Mouse (Mus musculus) bone marrow, adult 2 months (tissue): ENCODE measurements around the gene Hist1h2ac. TPM values are rescaled to one million over a fixed set of nuclear protein-coding genes. Genes with fewer than 3 reads are reported as not detected.

ENCODE experiments used
- H3K27ac ChIP-seq: fragments of 200-500 bp; 2 replicates; pipeline ENCODE4 v1.5.1; 2012; ENCODE audit warnings: low read depth, mild to moderate bottlenecking, control low read depth, inconsistent platforms, low read length; ENCODE audit not compliant: control insufficient read depth, poor library complexity, insufficient read depth
- H3K4me1 ChIP-seq: fragments of 200-500 bp; 2 replicates; pipeline ENCODE4 v1.6.1; 2011; ENCODE audit warnings: low read length; ENCODE audit not compliant: control insufficient read depth, insufficient read depth
- H3K4me3 ChIP-seq: fragments of 200-500 bp; replicated peaks from 2 replicates; pipeline ENCODE3; 2011; ENCODE audit warnings: mild to moderate bottlenecking, low read depth, low read length, control low read depth; ENCODE audit not compliant: control insufficient read depth
- CTCF ChIP-seq: fragments of 200-500 bp; IDR thresholded peaks from 2 replicates; pipeline ENCODE4 v1.5.1; 2011; ENCODE audit warnings: low read length, control low read depth; ENCODE audit not compliant: control insufficient read depth, insufficient read depth
- POLR2A ChIP-seq: fragments of 200-500 bp; IDR thresholded peaks from 2 replicates; pipeline ENCODE4 v1.6.1; 2011; ENCODE audit warnings: low read depth, mild to moderate bottlenecking, control low read depth, low read length, borderline replicate concordance; ENCODE audit not compliant: control insufficient read depth
- WGBS: fragments of 180-500 bp; shearing (Covaris S2); methylation state at CpG from one replicate; pipeline ENCODE4 v1.1.7; 2018; 5-methylcytosine and 5-hydroxymethylcytosine counted together
- polyA plus RNA-seq: library from polyadenylated mRNA; stranded (reverse); fragments of >200 nt; gene quantifications from 2 replicates; pipeline ENCODE4 v1.2.4, GENCODE M21; 2011; ENCODE audit warnings: low replicate concordance; ENCODE audit not compliant: missing spikeins, insufficient read depth, insufficient read length

Hist1h2ac gene
- polyA plus RNA-seq, 1 experiment, result 3.7 TPM

- Histone ChIP-seq H3K4me1 (no peaks in the 10 kb centered on the region; the same call in 1 of the 2 replicates), H3K27ac (peak overlapping the region; percentile 14), H3K4me3 (no peak overlapping the region)
- TF ChIP-seq POLR2A (no peak), CTCF (no peak)
- 42% methylated on average over 15 of the region's 15 CpGs for WGBS
These were observed 12.3 kb upstream of the Hist1h2ac start for GRCm38 (mm10) chr13:23696061-23696474.

GRCm38 (mm10) chr13:23695514-23695913 is 11.8 kb upstream of the Hist1h2ac start, which contains the start of gene Hist1h1t:
Hist1h1t (plus strand) TSS chr13:23695814.
- no peak within 1 kb of the TSS for H3K4me3 ChIP-seq
- WGBS, result 70% methylated on average over 13 of the region's 13 CpGs

GRCm38 (mm10) chr13:23694956-23695355 is 11.2 kb upstream of the Hist1h2ac start:
- Histone ChIP-seq H3K4me3 (no peak overlapping the region), H3K27ac (no peak overlapping the region), H3K4me1 (no peaks in the 10 kb centered on the region)
- TF ChIP-seq CTCF (no peak), POLR2A (no peak)
- 85% methylated on average over 9 of the region's 9 CpGs for WGBS

More at GRCm38 (mm10) chr13:23695514-23695913, 11.8 kb upstream of the Hist1h2ac start, which contains the start of gene Hist1h1t:
- TF ChIP-seq POLR2A, result no peak
- no peak for TF ChIP-seq CTCF
- Histone ChIP-seq H3K4me1 (no peaks in the 10 kb centered on the region), H3K27ac (peak within 1 kb of the TSS; percentile 14)

GRCm38 (mm10) chr13:23693856-23694440 is 10.2 kb upstream of the Hist1h2ac start:
- Histone ChIP-seq H3K27ac (no peak overlapping the region), H3K4me3 (no peak overlapping the region), H3K4me1 (peaks cover 1% of the 10 kb centered on the region; the same call in 1 of the 2 replicates)
- TF ChIP-seq POLR2A, result no peak
- TF ChIP-seq CTCF, result no peak
- 83% methylated on average over 6 of the region's 6 CpGs for WGBS

GRCm38 (mm10) chr13:23689459-23689858 is 5.7 kb upstream of the Hist1h2ac start:
- Histone ChIP-seq H3K27ac (no peak overlapping the region), H3K4me1 (peaks cover 1% of the 10 kb centered on the region; the same call in 1 of the 2 replicates), H3K4me3 (no peak overlapping the region)
- WGBS, result 64% methylated on average over 2 of the region's 2 CpGs
- TF ChIP-seq CTCF (no peak), POLR2A (no peak)

- H3K27ac ChIP-seq, result no peak overlapping the region
These were observed 5.2 kb upstream of the Hist1h2ac start for GRCm38 (mm10) chr13:23688956-23689355.

GRCm38 (mm10) chr13:23687907-23688306 is 4.2 kb upstream of the Hist1h2ac start:
- no peak overlapping the region for H3K27ac ChIP-seq
- TF ChIP-seq CTCF (no peak), POLR2A (no peak)
- 93% methylated on average over 7 of the region's 7 CpGs for WGBS
- peaks cover 1% of the 10 kb centered on the region; the same call in 1 of the 2 replicates for H3K4me1 ChIP-seq
- no peak overlapping the region for H3K4me3 ChIP-seq

More at GRCm38 (mm10) chr13:23688956-23689355, 5.2 kb upstream of the Hist1h2ac start:
- TF ChIP-seq POLR2A, result no peak
- no peak for TF ChIP-seq CTCF
- Histone ChIP-seq H3K4me1 (peaks cover 1% of the 10 kb centered on the region; the same call in 1 of the 2 replicates), H3K4me3 (no peak overlapping the region)
- 84% methylated on average over 2 of the region's 2 CpGs for WGBS

GRCm38 (mm10) chr13:23687181-23687580 is 3.4 kb upstream of the Hist1h2ac start:
- H3K4me3 ChIP-seq, result no peak overlapping the region

More at GRCm38 (mm10) chr13:23687181-23687580, 3.4 kb upstream of the Hist1h2ac start:
- Histone ChIP-seq H3K4me1 (peaks cover 1% of the 10 kb centered on the region), H3K27ac (no peak overlapping the region)
- TF ChIP-seq POLR2A (no peak), CTCF (no peak)
- 82% methylated on average over 4 of the region's 4 CpGs for WGBS
